Mouse (Mus musculus) MEL-GATA-1-ER (cell line): ENCODE measurements around the gene Chga.
A peak's percentile ranks its signal among the peaks of the same experiment; 100 is the strongest.

Experiments
- DNase-seq: peaks from one replicate; pipeline ENCODE4 v3.0.0-alpha.2; 2012; ENCODE audit warnings: low read depth; ENCODE audit errors: extremely low read depth

The Chga gene

GRCm38 (mm10) chr12:102555850-102556249, 1.1 kb downstream of the Chga start:
- DNase-seq, result no peak

GRCm38 (mm10) chr12:102557372-102557771, 2.6 kb downstream of the Chga start:
- DNase-seq, result no peak

DNA sequence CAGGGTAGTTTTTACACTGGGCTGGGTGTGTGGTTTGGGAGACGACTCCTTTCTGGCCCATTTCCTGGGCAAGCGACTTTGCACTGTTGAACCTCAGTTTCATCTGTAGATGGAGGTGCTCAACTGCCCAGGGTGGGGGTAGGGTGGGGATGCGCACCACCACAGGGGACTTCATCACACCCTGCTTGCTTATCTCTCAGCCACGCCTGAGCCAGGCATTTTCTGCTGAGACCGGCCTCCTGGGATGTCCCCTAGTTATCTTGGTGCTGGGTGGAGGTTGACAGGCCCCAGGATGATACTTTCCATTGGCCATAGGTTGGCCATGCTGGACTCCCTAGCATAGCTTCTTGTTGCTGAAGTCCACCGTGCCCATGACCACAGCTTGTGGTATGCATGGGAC, 10.3 kb downstream of the Chga start:
- no peak for DNase-seq

DNA sequence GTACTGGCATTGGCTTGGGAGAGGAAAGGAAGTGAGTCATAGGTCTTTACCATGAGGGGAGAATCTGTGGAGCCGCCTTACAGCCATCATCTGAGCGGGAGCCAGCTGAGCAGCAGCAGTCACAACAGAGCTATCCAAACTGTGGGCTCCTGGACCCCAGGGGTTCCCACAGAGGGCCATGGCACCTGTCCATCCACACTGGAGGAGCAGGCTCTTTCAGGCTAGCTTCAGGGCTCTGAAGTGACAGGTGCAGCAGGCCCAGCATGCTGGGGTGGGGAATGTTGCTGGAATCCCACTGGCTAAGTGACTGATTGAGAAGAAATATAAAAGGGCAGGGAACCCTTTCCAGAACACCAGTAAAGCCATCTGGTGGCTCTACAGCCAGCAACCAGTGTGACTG, 12.2 kb downstream of the Chga start:
- DNase-seq, result no peak

- DNase-seq, result no peak
Observed at GRCm38 (mm10) chr12:102568219-102568618, 13.4 kb downstream of the Chga start.

DNA sequence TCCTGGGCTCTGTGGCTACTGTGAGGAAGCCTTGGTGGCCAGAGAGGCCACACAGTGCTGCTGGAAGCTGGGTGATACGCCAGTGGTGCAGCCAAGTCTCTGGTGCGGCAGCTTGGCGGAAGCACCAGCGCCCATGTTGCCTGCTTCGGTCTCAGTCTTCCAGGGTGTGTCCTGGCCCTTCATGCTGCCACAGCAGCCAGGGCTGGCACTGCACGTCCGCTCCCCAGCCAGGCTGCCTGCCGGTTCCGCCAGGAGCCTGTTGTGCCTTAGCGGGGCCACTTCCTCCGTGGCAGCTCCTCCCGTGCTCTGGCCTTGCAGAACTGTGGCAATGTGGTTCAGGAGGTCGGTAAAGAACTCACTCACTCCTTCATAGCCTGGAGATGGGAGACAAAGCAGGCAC, 15.3 kb downstream of the Chga start:
- DNase-seq, result no peak

GRCm38 (mm10) chr12:102570734-102571133, 16.0 kb downstream of the Chga start:
- DNase-seq, result no peak

DNA sequence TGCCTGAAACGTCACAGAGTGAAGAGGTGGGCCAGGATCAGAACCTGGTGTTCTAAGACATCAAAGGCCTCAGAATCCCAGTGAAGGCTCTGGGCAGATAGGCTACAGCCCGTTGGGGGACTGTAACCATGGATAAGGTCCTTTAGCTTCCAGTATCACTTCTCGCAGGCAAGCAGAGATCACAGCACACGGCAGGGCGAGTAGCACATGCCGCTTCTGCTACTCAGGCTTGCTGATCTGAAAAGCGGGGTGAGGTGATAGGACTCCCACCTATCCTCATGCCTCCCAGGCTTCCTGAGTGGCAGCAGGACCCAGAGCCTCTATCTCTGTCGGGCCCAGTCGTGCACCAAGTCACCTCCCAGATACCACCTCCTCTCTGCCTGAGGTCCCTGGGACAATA, 16.9 kb downstream of the Chga start:
- no peak for DNase-seq

DNA sequence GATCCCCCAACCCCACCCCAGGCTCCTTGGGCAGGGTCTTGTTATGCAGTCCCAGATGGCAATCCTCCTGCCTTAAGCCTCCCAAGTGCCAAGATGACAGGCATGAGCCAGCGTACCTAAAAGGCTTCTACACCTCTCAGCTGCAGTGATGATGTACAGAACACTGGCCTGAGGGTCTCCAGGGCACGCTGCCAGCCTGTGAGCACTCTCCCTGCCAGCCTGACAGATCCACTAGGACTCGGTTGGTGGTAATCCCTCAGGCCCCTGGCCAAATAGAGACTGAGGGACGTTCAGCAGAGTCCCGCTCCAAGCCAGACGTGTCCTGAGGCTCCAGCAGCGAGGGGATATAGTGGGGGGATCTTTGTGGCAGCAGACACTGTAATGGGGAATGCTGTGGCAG, 18.3 kb downstream of the Chga start:
- no peak for DNase-seq

DNA sequence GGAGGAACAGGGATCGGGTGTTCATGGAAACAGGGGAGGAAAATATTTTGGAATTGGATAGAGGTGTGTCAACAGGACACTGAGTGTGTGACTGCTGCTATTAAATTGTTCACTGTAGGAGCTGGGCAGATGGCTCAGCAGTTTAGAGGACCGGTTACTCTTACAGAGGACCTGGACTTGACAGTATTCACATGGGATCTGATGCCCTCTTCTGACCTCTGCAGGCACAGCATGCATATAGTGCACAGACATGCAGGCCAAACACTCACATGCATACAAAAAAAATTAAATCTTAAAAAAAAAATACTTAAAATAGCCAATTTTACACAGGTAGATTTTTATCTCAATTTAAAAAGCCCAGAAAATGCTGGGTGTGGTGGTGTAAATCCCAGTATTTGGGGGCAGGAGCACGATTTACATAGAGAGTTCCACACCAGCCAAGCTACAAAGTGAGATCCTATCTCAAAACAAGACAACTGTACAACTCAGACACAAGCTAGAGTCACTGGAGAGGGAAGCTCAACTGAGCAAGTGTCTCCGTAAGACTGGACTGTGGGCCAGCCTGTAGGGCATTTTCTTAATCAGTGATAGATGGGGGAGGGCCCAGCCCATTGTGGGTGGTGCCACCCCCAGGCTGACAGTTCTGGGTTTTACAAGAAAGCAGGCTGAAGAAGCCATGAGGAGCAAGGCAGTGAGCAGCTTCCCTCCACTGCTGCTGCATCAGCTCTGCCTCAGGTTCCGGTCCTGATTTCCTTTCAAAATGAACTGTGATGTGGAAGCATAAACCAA, 21.0 kb downstream of the Chga start:
- no peak for DNase-seq

DNA sequence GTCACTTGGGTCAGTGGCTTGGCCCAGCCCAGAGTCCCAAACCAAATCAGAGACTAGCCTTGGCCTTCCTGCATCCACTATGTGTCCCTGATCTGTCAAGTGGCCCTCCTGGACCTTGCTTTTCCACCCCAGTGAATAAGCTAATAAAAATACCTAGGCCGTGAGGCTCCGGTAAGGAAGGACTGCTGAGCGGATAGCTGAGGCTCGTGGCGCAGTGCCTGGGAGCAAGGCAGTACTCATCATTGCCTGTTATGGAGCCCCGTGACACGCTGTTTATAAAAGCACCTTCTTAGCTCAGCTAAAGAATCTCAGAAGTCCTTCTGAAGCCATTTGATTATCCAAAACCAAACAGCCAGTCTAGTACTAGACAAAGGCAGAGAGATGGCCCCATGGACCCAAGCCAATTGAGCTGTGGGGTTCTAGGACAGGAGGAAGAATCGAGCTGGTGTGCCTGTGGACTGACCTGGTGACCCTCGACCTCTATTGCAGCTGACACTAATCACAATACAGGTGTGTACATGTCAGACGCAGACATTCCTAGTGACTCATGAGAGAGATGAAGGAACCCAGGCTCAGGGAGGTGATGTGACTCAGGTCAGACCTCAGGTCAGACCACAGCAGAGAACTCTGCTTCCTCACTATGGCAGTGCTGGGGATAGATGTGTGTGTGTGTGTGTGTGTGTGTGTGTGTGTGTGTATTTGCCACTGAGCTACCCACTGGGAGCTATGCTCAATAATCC, 22.1 kb downstream of the Chga start:
- no peak for DNase-seq

GRCm38 (mm10) chr12:102579041-102579440, 24.3 kb downstream of the Chga start:
- peak; percentile 21 for DNase-seq

GRCm38 (mm10) chr12:102581579-102582196, 26.9 kb downstream of the Chga start:
- DNase-seq, result no peak

- no peak for DNase-seq
Observed at GRCm38 (mm10) chr12:102582441-102582840, 27.7 kb downstream of the Chga start.

GRCm38 (mm10) chr12:102585390-102585789, 30.6 kb downstream of the Chga start:
- no peak for DNase-seq

GRCm38 (mm10) chr12:102586286-102586881, 31.6 kb downstream of the Chga start:
- no peak for DNase-seq

GRCm38 (mm10) chr12:102587106-102587505, 32.3 kb downstream of the Chga start:
- no peak for DNase-seq

DNA sequence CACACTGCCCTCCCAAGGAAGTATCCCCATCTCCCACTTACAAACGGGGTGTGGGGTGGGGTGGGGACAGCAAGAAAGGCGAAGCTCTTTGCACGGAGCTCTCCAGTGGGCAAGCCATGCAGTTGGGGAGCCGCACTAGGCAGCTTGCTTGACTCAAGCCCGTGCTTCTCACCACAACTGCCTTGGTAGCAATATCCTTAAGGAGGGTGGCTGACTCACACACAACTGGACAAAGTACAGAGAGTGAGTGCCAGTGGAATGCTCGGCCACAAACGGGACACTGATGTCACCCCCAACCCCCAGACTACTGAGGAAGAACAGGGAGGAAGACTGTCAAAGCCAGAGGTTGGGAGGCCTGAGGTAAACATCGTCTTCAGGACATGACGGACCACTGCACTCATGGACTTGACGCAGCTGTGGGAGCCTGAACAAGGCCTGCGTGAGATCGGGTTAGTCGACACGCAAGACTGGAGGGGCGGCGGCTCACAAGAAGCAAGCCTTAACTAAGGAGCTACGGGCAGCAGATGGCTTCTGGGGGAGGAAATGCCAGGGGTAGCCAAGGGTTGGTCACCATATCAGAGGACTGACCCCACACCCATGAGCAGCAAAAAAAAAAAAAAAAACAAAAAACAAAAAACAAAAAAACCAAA, 36.1 kb downstream of the Chga start:
- DNase-seq, result no peak

DNA sequence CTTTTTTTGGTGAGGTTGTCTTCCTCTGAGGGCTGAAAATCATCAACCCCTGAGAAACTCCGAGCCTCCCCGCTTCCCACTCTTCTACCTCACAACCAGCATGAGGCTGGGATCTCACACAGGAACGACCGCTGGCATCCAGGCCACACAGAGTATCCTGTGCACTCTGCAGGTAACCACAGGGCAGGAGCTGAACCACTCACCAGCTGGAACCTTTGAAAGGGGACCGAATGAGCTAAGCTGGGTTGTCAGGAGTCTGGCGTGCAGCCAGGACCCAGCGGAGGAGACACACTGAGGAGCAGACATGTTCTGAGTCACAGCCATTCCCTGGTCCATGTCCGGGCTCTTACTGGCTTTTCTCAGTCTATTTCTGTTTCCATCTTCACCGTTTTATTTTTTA, 38.9 kb downstream of the Chga start:
- DNase-seq, result no peak

- no peak for DNase-seq
Observed at GRCm38 (mm10) chr12:102594627-102595026, 39.9 kb downstream of the Chga start.

GRCm38 (mm10) chr12:102596410-102596809, 41.6 kb downstream of the Chga start:
- no peak for DNase-seq

- no peak for DNase-seq
Observed at GRCm38 (mm10) chr12:102597466-102597865, 42.7 kb downstream of the Chga start.
